Comparison of ENCODE assay signal across 21 mouse cellular contexts in genomic region chr9:61971045-61971444, GRCm38 (mm10). TPM values are rescaled to one million over a fixed set of nuclear protein-coding genes. Genes with fewer than 3 reads are reported as not detected.
DNase-seq lines count a peak whose midpoint lies in the region; ATAC-seq and TF ChIP-seq lines count a peak whose summit lies in the region.
"Had no signal": no experiment of that assay in that cellular context is flagged by ENCODE, and none has a peak within 500 bp of the region (broad histone marks: within the 10 kb centered on the region; RNA-seq: fewer than 3 reads in every experiment).

No protein-coding gene starts in this region.

- H3K27ac ChIP-seq in bone marrow, adult 2 months (ENCODE audit: control insufficient read depth, insufficient read depth, low read depth, low read length, poor library complexity): peak overlapping the region; percentile 23; the same call in 1 of the 2 replicates
- H3K27ac ChIP-seq: embryonic facial prominence, embryonic 12.5 days; forebrain, embryonic 15.5 days; heart, embryonic 10.5 days; hindbrain, embryonic 12.5 days had no signal

- peak; percentile 20 for ATAC-seq in CD4-positive, CD25-positive, alpha-beta regulatory T cell, adult 4 months
- peak; percentile 42 to 50; a peak in 1 of 4 replicates for ATAC-seq in hematopoietic stem cell, adult 5-6 weeks (replicated peaks in 1 of 2; ENCODE audit: insufficient read depth in 1 of 2, low FRiP score in 2 of 2, low TSS enrichment in 1 of 2, low read depth in 1 of 2, poor library complexity in 2 of 2, severe bottlenecking in 2 of 2)
- ATAC-seq in megakaryocyte-erythroid progenitor cell, adult 5-6 weeks (replicated peaks; ENCODE audit: low FRiP score, low TSS enrichment, poor library complexity, severe bottlenecking): 0 out of 2 replicates have a peak, but pooled peaks have one; percentile 40
- ATAC-seq: forebrain, embryonic 15.5 days; hindbrain, embryonic 16.5 days had no signal

- DNase-seq in right cerebral cortex, postnatal 14 days: no peak
- DNase-seq in heart, postnatal 10 days: no peak
- no peak for DNase-seq in left cerebral cortex, postnatal 36 days (ENCODE audit: low spot score in 2 of 2)
- DNase-seq: adrenal gland, postnatal 14 days; cerebellum, adult 18-20 months; cerebellum, postnatal 10 days; embryo, embryonic 11 days; gastrocnemius, postnatal 36 days; heart, adult 18-20 months; heart, postnatal 14 days; kidney, adult 18-20 months had no signal

- no peak for TF ChIP-seq CTCF in bone marrow, adult 2 months (IDR thresholded peaks at IDR 0.05; ENCODE audit: control insufficient read depth, insufficient read depth, low read length)

- no peak for TF ChIP-seq POLR2A in bone marrow, adult 2 months (IDR thresholded peaks at IDR 0.05; ENCODE audit: borderline replicate concordance, control insufficient read depth, low read depth, low read length)

- 3% methylated on average over 3 of the region's 3 CpGs for WGBS in bone marrow, adult 2 months

- intact Hi-C loops in heart, postnatal 10 days (cut with DNase I): no loop called here
- intact Hi-C loops in left cerebral cortex, postnatal 36 days (cut with DNase I): no loop called here

- peaks cover 6% of the 10 kb centered on the region for H3K4me1 ChIP-seq in bone marrow, adult 2 months (ENCODE audit: control insufficient read depth, insufficient read depth, low read length)
- H3K4me1 ChIP-seq: embryonic facial prominence, embryonic 12.5 days; forebrain, embryonic 15.5 days; heart, embryonic 10.5 days had no signal

- H3K4me3 ChIP-seq in bone marrow, adult 2 months (replicated peaks; ENCODE audit: control insufficient read depth, low read depth, low read length): no peak overlapping the region
- H3K4me3 ChIP-seq: embryonic facial prominence, embryonic 12.5 days; forebrain, embryonic 15.5 days; heart, embryonic 10.5 days; hindbrain, embryonic 12.5 days had no signal

RNA-seq across cellular contexts. Expression of gene Kif23, which starts 24.5 kb away (rescaled TPM):
- 10 to 100 TPM in 1 of 2 experiments, 1 to 10 TPM in 1; 6.6 to 14.8 TPM for polyA plus RNA-seq in CD4-positive, CD25-positive, alpha-beta regulatory T cell, adult 4 months (2017; shearing (Covaris generic))
- polyA plus RNA-seq in bone marrow, adult 2 months (2011; ENCODE audit: insufficient read depth, insufficient read length, low replicate concordance, missing spikeins): 70.7 and 90.6 TPM in 2 replicates
- total RNA-seq in hematopoietic stem cell, adult 5-6 weeks (2017): 142 and 175 TPM in 2 replicates
- 54.7 and 95.0 TPM in 2 replicates for total RNA-seq in megakaryocyte-erythroid progenitor cell, adult 5-6 weeks (2014; fragmentation: Nextera tagmentation)
- total RNA-seq in megakaryocyte-erythroid progenitor cell, adult 5-6 weeks (2017): 59.4 and 67.3 TPM in 2 replicates
- 10 to 100 TPM; 22.9 to 28.4 TPM for total RNA-seq in heart, postnatal 10 days (2021)
- total RNA-seq in left cerebral cortex, postnatal 36 days (2021): 1 to 10 TPM; 2.6 to 3.6 TPM

RNA-seq across cellular contexts. Expression of gene Paqr5, which starts 55.6 kb away (rescaled TPM):
- 1 to 10 TPM in 1 of 2 experiments, under 1 TPM in 1; 0.54 to 1.2 TPM for polyA plus RNA-seq in CD4-positive, CD25-positive, alpha-beta regulatory T cell, adult 4 months (2017; shearing (Covaris generic))
- 0.36 TPM in 1 of 2 replicates, not detected in the other for polyA plus RNA-seq in bone marrow, adult 2 months (2011; ENCODE audit: insufficient read depth, insufficient read length, low replicate concordance, missing spikeins)
- total RNA-seq in hematopoietic stem cell, adult 5-6 weeks (2017): 13.3 and 15.0 TPM in 2 replicates
- total RNA-seq in megakaryocyte-erythroid progenitor cell, adult 5-6 weeks (2014; fragmentation: Nextera tagmentation): 1.5 TPM in 1 of 2 replicates, not detected in the other
- total RNA-seq in megakaryocyte-erythroid progenitor cell, adult 5-6 weeks (2017): 0.65 TPM in 1 of 2 replicates, not detected in the other
- not detected for total RNA-seq in heart, postnatal 10 days (2021)
- 1 to 10 TPM; 3.4 to 4.6 TPM for total RNA-seq in left cerebral cortex, postnatal 36 days (2021)
- total RNA-seq: gastrocnemius, adult 8-10 months; gastrocnemius, postnatal 36 days; heart, postnatal 14 days had no signal

RNA-seq across cellular contexts. Expression of gene Rplp1, which starts 56.7 kb away (rescaled TPM):
- polyA plus RNA-seq in CD4-positive, CD25-positive, alpha-beta regulatory T cell, adult 4 months (2017; shearing (Covaris generic)): 1,000 to 10,000 TPM; 3,273 to 3,796 TPM
- 4,657 and 4,712 TPM in 2 replicates for polyA plus RNA-seq in bone marrow, adult 2 months (2011; ENCODE audit: insufficient read depth, insufficient read length, low replicate concordance, missing spikeins)
- 4,785 and 5,477 TPM in 2 replicates for total RNA-seq in hematopoietic stem cell, adult 5-6 weeks (2017)
- total RNA-seq in megakaryocyte-erythroid progenitor cell, adult 5-6 weeks (2014; fragmentation: Nextera tagmentation): 5,809 and 5,838 TPM in 2 replicates
- total RNA-seq in megakaryocyte-erythroid progenitor cell, adult 5-6 weeks (2017): 6,867 and 6,903 TPM in 2 replicates
- 1,000 to 10,000 TPM; 1,715 to 1,777 TPM for total RNA-seq in heart, postnatal 10 days (2021)
- 1,000 to 10,000 TPM; 1,300 to 1,479 TPM for total RNA-seq in left cerebral cortex, postnatal 36 days (2021)

Comparison
In these comparisons a context has a peak if more than half of its experiments do, and no peak if none do; other contexts are left out.
1. RNA of gene Kif23, which starts 24.5 kb away (total RNA-seq): 142 to 175 TPM in hematopoietic stem cell, adult 5-6 weeks, 54.7 to 95.0 TPM in megakaryocyte-erythroid progenitor cell, adult 5-6 weeks and 22.9 to 28.4 TPM in heart, postnatal 10 days; 2.6 to 3.6 TPM in left cerebral cortex, postnatal 36 days; every median in the first group is over 4 times any median in the second.
2. Peak in every context shown above with its lines, with median percentiles within 50 percentile points of each other: ATAC-seq.